Mouse (Mus musculus) retina, postnatal 7 days (tissue): Measurements from ENCODE around the gene Fbxw5.

Experiments
- DNase-seq: peaks from one replicate; pipeline ENCODE4 v3.0.0-alpha.2; 2012; ENCODE audit warnings: low read depth, low spot score

Fbxw5 gene

GRCm38 (mm10) chr2:25500576-25501405, at the start of gene Fbxw5:
TSS of gene Fbxw5 (plus strand) at chr2:25500750.
- DNase-seq, result peak; percentile 94

- no peak for DNase-seq
Measured at GRCm38 (mm10) chr2:25450853-25451647, 49.5 kb upstream of the Fbxw5 start.

DNA sequence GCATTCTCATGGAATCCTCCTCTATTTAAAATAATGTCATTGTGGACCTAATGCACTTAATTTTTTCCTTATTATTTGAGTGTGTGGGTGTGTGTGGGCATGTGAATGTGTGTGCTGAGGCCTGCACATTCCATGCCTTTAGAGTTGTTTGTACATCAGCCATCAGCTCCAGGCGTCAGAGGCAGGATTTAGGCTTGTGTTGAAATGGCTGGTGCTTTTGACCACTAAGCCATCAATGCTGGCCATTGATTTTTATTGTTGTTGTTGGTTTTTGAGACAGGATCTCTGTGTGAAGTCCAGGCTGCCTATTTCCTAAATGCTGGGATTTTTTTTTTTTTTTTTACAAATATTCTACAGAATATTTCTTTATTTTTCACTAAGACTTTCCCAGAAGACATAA, 47.6 kb upstream of the Fbxw5 start:
- no peak for DNase-seq

GRCm38 (mm10) chr2:25456205-25456953, 44.2 kb upstream of the Fbxw5 start, which contains the start of gene Clic3:
TSS of gene Clic3 (plus strand) at chr2:25456838.
- no peak for DNase-seq

GRCm38 (mm10) chr2:25457022-25457896, 43.3 kb upstream of the Fbxw5 start:
- DNase-seq, result no peak

DNA sequence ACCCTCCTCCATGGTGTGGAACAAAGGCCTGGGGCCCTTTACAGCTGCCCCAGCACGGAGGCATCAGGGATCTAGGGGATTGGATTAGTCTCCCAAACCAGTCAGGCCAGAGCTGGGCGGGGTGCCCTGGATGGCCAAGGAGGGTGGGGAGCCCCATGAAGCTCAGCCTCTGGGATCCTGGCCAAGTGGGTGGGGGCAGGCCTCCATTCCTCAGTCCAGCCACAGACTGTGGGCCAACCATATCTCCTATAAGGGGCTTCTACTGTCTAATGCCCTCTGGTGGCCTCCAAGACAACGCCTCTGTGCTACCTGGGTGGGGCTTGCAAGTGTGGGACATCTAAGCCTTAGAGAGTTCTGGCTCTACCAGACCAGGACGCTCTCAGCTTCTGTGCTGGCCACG, 41.6 kb upstream of the Fbxw5 start:
- DNase-seq, result no peak

GRCm38 (mm10) chr2:25460135-25460534, 40.4 kb upstream of the Fbxw5 start:
- DNase-seq, result no peak

GRCm38 (mm10) chr2:25460551-25461309, 39.8 kb upstream of the Fbxw5 start, which contains the start of gene Paxx:
TSS of gene Paxx (minus strand) at chr2:25461094.
- peak; percentile 79 for DNase-seq

- DNase-seq, result no peak
Measured at GRCm38 (mm10) chr2:25461407-25461806, 39.1 kb upstream of the Fbxw5 start.

- DNase-seq, result no peak
Measured at GRCm38 (mm10) chr2:25463630-25464029, 36.9 kb upstream of the Fbxw5 start.

DNA sequence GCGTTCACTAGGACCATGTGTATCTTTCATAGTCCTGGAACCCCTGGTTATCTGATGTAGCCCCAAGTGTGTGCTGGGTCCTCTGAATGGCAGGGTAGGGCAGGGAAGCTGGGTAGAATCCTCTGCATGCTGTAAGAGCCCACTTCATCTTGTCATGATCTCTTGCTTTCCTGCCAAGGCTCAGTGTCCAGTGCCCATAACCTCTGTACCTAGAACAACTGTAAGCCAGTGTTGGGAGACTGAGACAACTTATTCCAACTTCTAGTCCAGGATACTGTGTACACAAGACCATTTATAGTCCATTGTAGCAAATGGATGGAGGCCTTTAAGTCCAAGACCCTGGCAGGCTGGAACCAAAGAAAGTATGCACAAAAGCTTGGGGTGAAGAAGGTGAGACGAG, 35.3 kb upstream of the Fbxw5 start:
- no peak for DNase-seq

- peak; percentile 50 for DNase-seq
Measured at GRCm38 (mm10) chr2:25465816-25466635, 34.5 kb upstream of the Fbxw5 start.

GRCm38 (mm10) chr2:25467606-25468303, 32.8 kb upstream of the Fbxw5 start:
- peak; percentile 57 for DNase-seq

GRCm38 (mm10) chr2:25468962-25469915, 31.3 kb upstream of the Fbxw5 start:
- DNase-seq, result no peak

- no peak for DNase-seq
Measured at GRCm38 (mm10) chr2:25469969-25470368, 30.6 kb upstream of the Fbxw5 start, which contains the start of gene Ptgds. TSS of gene Ptgds (minus strand) at chr2:25470046.

DNA sequence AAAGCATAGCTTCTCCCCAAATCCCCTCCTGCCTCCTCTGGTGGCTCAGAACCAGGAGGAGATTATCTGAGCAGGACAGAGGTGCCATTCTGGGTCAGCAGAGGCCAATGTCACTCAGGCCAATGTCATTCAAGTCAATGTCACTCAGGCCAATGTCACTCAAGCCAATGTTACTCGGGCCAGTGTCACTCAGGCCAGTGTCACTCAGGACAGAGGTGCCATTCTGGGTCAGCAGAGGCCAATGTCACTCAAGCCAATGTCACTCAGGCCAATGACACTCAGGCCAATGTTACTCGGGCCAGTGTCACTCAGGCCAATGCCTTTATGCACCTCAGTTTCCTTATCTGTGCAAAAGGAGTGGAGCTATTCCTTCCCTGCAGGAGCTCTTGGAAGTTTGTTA, 28.0 kb upstream of the Fbxw5 start:
- no peak for DNase-seq

DNA sequence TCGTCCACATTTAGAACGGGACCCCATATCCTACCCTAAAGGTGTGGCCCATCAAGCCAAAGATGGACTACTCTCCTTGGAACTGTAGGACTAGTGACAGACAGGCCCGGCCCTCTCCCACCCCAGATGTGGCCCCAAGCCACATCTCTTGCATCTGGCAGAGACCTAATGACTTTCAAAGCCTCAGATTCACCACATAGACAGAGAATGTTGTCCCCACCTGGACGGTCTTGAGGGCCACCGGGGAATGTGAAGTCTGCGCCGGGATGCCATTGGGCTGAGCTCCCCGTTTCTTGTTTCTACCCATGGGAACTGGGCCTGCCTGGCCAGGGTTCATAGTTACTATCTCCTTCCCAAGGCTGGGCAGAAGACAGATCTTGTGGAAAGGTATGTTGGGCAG, 23.0 kb upstream of the Fbxw5 start:
- DNase-seq, result no peak
